Mouse (Mus musculus) telencephalon, adult 2 months (tissue): ENCODE results near the gene A830018L16Rik.
"Not testable (repeated sequence)": the region's sequence is repeated elsewhere in the genome, so short reads cannot be mapped to it uniquely, and the experiment has no call there.

Source experiments
- DNase-seq: peaks from one replicate; pipeline ENCODE4 v3.0.0-alpha.2; 2011; ENCODE audit warnings: low read depth, low spot score

Gene A830018L16Rik

GRCm38 (mm10) chr1:12000557-12000956, 586.7 kb downstream of the A830018L16Rik start:
- DNase-seq = no peak

- DNase-seq = peak; percentile 62
These were observed 595.1 kb downstream of the A830018L16Rik start for GRCm38 (mm10) chr1:12008789-12009550.

GRCm38 (mm10) chr1:12009551-12009846, 595.6 kb downstream of the A830018L16Rik start:
- DNase-seq = no peak

- DNase-seq = peak; percentile 85
These were observed 596.7 kb downstream of the A830018L16Rik start for GRCm38 (mm10) chr1:12010607-12011006.

- not testable (repeated sequence) for DNase-seq
These were observed 606.7 kb downstream of the A830018L16Rik start for GRCm38 (mm10) chr1:12020646-12021045.
